Mouse (Mus musculus) kidney, embryonic 15.5 days (tissue): ENCODE measurements around the gene Cnih2. TPM values are rescaled to one million over a fixed set of nuclear protein-coding genes. Genes with fewer than 3 reads are reported as not detected.

Source experiments
- ATAC-seq: fragments of 200-750 bp; cut with Nextera tagmentation; replicated peaks from 2 replicates; pipeline ENCODE4 v1.8.0; 2017; ENCODE audit warnings: moderate TSS enrichment; ENCODE audit not compliant: low FRiP score
- H3K27ac ChIP-seq: fragments of 300-500 bp; sonication (generic); 2 replicates; pipeline ENCODE4 v1.5.1; 2015; ENCODE audit warnings: mild to moderate bottlenecking, inconsistent platforms
- H3K27me3 ChIP-seq: fragments of 300-500 bp; sonication (generic); 2 replicates; pipeline ENCODE4 v1.6.1; 2015; ENCODE audit warnings: inconsistent platforms
- H3K36me3 ChIP-seq: fragments of 300-500 bp; sonication (generic); 2 replicates; pipeline ENCODE4 v1.6.1; 2015; ENCODE audit warnings: inconsistent platforms
- H3K4me1 ChIP-seq: fragments of 300-500 bp; sonication (generic); 2 replicates; pipeline ENCODE4 v1.6.1; 2015; ENCODE audit warnings: inconsistent platforms
- H3K4me2 ChIP-seq: fragments of 300-500 bp; sonication (generic); 2 replicates; pipeline ENCODE4 v1.6.1; 2015; ENCODE audit warnings: moderate library complexity, mild to moderate bottlenecking, inconsistent platforms
- H3K4me3 ChIP-seq: fragments of 300-500 bp; sonication (generic); replicated peaks from 2 replicates; pipeline ENCODE4 v1.5.1; 2015; ENCODE audit warnings: mild to moderate bottlenecking, inconsistent platforms
- H3K9ac ChIP-seq: fragments of 300-500 bp; sonication (generic); 2 replicates; pipeline ENCODE4 v1.6.1; 2015; ENCODE audit warnings: mild to moderate bottlenecking, inconsistent platforms
- H3K9me3 ChIP-seq: fragments of 300-500 bp; sonication (generic); replicated peaks from 2 replicates; pipeline ENCODE4 v1.6.1; 2016; ENCODE audit warnings: inconsistent platforms
- WGBS: fragments of 180-500 bp; shearing (Covaris S2); methylation state at CpG from one replicate; pipeline ENCODE4 v1.1.7; 2015; ENCODE audit warnings: mixed read lengths; 5-methylcytosine and 5-hydroxymethylcytosine counted together
- polyA plus RNA-seq: library from polyadenylated mRNA; unstranded; fragments of >200 nt; fragmentation: Nextera tagmentation; extraction: Ambion mirVana; gene quantifications from 2 replicates; pipeline ENCODE4 v1.2.1, GENCODE M21; 2015

The Cnih2 gene
- polyA plus RNA-seq, 1 experiment from 2014 or later, result 15.1 TPM

GRCm38 (mm10) chr19:5108702-5109101, 10.4 kb upstream of the Cnih2 start:
- 68% methylated on average over 4 of the region's 4 CpGs for WGBS
- Histone ChIP-seq H3K9me3 (no peaks in the 10 kb centered on the region), H3K4me1 (peaks cover 39% of the 10 kb centered on the region), H3K27me3 (no peaks in the 10 kb centered on the region), H3K4me3 (no peak overlapping the region), H3K36me3 (peaks cover 61% of the 10 kb centered on the region), H3K27ac (peak overlapping the region; percentile 86), H3K4me2 (peak overlapping the region; percentile 18; the same call in 1 of the 2 replicates), H3K9ac (no peak overlapping the region)
- peak; percentile 28 for ATAC-seq

DNA sequence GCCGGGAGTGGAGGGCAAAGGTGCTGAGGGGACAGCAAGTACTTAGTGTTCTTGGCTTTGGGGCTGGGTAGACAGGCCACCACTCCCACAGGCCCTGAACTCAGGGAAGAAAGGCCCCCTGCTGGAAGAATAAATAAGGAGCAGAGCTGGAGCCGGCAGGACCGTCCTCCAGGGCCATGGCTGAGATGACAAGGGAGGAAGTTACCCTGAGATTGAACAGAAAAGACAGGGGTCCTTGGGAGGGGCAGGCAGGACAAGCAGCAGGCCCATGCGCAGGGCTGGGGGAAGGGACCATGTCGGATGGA, 9.9 kb upstream of the Cnih2 start:
- peak; percentile 6; the same call in 1 of the 2 replicates for ATAC-seq
- Histone ChIP-seq H3K9ac (no peak overlapping the region), H3K4me2 (peak overlapping the region; percentile 18), H3K4me3 (no peak overlapping the region), H3K27me3 (no peaks in the 10 kb centered on the region), H3K36me3 (peaks cover 61% of the 10 kb centered on the region), H3K9me3 (no peaks in the 10 kb centered on the region), H3K4me1 (peaks cover 39% of the 10 kb centered on the region), H3K27ac (peak overlapping the region; percentile 86)
- 17% methylated on average over 5 of the region's 5 CpGs for WGBS

GRCm38 (mm10) chr19:5107556-5108270, 9.4 kb upstream of the Cnih2 start:
- H3K27ac ChIP-seq, result peak overlapping the region; percentile 86
- H3K36me3 ChIP-seq, result peaks cover 62% of the 10 kb centered on the region
- no peaks in the 10 kb centered on the region for H3K27me3 ChIP-seq
- H3K4me3 ChIP-seq, result no peak overlapping the region
- H3K4me1 ChIP-seq, result peaks cover 39% of the 10 kb centered on the region
- H3K4me2 ChIP-seq, result peak overlapping the region; percentile 18; the same call in 1 of the 2 replicates
- no peak overlapping the region for H3K9ac ChIP-seq
- 68% methylated on average over 18 of the region's 18 CpGs for WGBS
- no peak for ATAC-seq
- no peaks in the 10 kb centered on the region for H3K9me3 ChIP-seq

DNA sequence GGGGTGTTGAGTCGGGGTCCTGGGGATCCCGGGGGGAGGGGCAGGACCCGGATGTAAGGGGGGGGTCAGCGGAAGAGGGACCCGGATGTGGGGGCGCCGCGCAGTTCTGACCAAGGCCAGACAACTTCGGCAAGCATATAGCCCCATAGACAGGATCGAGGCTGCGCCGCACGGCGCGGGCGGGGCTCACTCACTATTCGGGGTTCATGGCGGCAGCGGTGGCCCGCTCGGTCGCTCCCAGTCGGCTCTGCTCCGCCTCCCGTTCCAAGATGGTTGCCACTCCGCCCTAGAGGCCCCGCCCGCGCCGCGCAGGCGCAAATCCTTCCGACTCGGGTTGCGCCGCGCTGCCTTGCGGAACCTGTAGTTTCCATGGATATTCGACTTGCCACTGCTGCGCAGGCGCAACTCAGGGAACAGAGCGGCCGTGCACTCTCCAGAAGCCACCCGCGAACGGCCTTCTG, 8.4 kb upstream of the Cnih2 start, which contains the start of gene Rab1b:
Gene Rab1b, minus strand, starts transcription at position 342 of the 461 bp plus-strand sequence.
- no peaks in the 10 kb centered on the region for H3K27me3 ChIP-seq
- H3K36me3 ChIP-seq, result peaks cover 63% of the 10 kb centered on the region
- WGBS, result under 1% methylated on average over 46 of the region's 46 CpGs

DNA sequence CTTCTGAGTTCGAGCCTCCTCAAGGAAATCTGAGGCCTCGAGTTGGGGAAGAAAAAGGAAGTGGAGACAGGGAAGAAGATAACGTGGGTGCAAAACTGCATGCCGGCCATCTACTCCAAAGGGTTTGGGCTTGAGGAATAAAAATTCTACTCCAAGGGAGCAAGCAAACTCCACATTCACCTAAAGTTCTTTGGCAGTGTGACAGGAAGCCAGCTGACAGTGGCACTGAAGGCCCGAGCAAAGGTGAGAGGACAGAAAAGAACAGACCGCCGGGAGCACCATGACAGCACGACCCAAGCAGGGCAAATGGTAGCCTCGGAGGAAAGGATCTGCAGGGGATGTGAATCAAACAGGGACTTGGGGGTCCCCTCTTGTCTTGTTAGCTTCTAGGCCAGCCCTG, 7.8 kb upstream of the Cnih2 start:
- H3K4me1 ChIP-seq, result peaks cover 39% of the 10 kb centered on the region
- H3K27ac ChIP-seq, result peak overlapping the region; percentile 95
- H3K9ac ChIP-seq, result peak overlapping the region; percentile 88
- H3K4me2 ChIP-seq, result peak overlapping the region; percentile 84
- WGBS, result 6% methylated on average over 9 of the region's 9 CpGs
- no peak for ATAC-seq
- no peaks in the 10 kb centered on the region for H3K9me3 ChIP-seq
- peak overlapping the region; percentile 75 for H3K4me3 ChIP-seq
- H3K27me3 ChIP-seq, result no peaks in the 10 kb centered on the region
- peaks cover 63% of the 10 kb centered on the region for H3K36me3 ChIP-seq

More for the DNA sequence above, 8.4 kb upstream of the Cnih2 start, which contains the start of gene Rab1b:
- Histone ChIP-seq H3K27ac (peak within 1 kb of the TSS; percentile 95), H3K9ac (peak within 1 kb of the TSS; percentile 88), H3K4me2 (peak within 1 kb of the TSS; percentile 84), H3K4me3 (peak within 1 kb of the TSS; percentile 75), H3K9me3 (no peaks in the 10 kb centered on the region), H3K4me1 (peaks cover 39% of the 10 kb centered on the region)
- peak; percentile 93 for ATAC-seq

GRCm38 (mm10) chr19:5097521-5098362, 579 bp downstream of the Cnih2 start:
- Histone ChIP-seq H3K4me3 (peak overlapping the region; percentile 63), H3K4me2 (peak overlapping the region; percentile 100), H3K27me3 (0 out of 2 replicates have a peak, but pooled peaks cover 2% of the 10 kb centered on the region), H3K4me1 (peaks cover 59% of the 10 kb centered on the region), H3K27ac (peak overlapping the region; percentile 45), H3K36me3 (peaks cover 41% of the 10 kb centered on the region), H3K9ac (peak overlapping the region; percentile 79), H3K9me3 (no peaks in the 10 kb centered on the region)
- peak; percentile 3 for ATAC-seq
- WGBS, result 4% methylated on average over 31 of the region's 31 CpGs

- H3K4me2 ChIP-seq, result peak overlapping the region; percentile 100; the same call in 1 of the 2 replicates
- ATAC-seq, result no peak
Observed at GRCm38 (mm10) chr19:5095887-5096474, 2.3 kb downstream of the Cnih2 start.

DNA sequence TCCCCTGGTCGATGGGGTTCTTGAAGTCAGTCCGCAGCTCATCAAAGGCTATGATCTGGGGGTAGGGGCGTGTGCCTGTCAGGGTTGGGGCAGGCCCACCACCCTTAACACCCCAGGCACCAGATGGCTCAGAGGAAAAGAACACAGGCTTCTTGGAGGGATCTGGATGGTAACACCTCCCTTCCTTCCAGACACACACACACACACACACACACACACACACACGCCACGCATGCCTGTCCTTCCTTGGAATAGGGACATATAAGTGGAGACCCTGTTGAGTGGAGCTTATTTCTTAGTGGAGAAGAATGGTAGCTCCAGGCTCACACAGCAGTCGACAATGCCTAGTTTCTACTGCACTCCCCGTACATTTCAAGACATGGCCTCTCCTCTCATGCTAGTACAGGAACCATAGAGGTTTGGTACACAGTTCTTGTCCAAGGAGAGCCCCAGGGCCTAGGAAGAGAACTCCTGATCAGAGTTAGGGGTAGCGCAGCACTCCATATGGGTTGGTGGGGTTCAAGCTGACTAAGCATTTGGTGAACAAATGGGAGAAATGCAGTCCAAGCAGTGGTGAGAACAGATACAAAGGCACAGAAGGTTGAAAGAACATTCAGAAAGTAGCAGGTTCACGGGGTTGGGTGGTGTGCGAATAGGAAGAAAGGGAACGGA, 3.4 kb downstream of the Cnih2 start:
- H3K27ac ChIP-seq, result no peak overlapping the region
- H3K4me2 ChIP-seq, result peak overlapping the region; percentile 4; the same call in 1 of the 2 replicates
- no peak for ATAC-seq

More at GRCm38 (mm10) chr19:5095887-5096474, 2.3 kb downstream of the Cnih2 start:
- 18% methylated on average over 9 of the region's 9 CpGs for WGBS
- Histone ChIP-seq H3K4me1 (peaks cover 59% of the 10 kb centered on the region), H3K9ac (no peak overlapping the region), H3K9me3 (no peaks in the 10 kb centered on the region), H3K27ac (no peak overlapping the region), H3K4me3 (no peak overlapping the region), H3K36me3 (peaks cover 41% of the 10 kb centered on the region), H3K27me3 (0 out of 2 replicates have a peak, but pooled peaks cover 2% of the 10 kb centered on the region)

GRCm38 (mm10) chr19:5094243-5094632, 4.1 kb downstream of the Cnih2 start:
- Histone ChIP-seq H3K27ac (no peak overlapping the region), H3K36me3 (peaks cover 37% of the 10 kb centered on the region), H3K27me3 (0 out of 2 replicates have a peak, but pooled peaks cover 2% of the 10 kb centered on the region), H3K4me2 (peak overlapping the region; percentile 4; the same call in 1 of the 2 replicates), H3K9ac (no peak overlapping the region), H3K4me3 (no peak overlapping the region), H3K4me1 (peaks cover 58% of the 10 kb centered on the region), H3K9me3 (no peaks in the 10 kb centered on the region)
- peak; percentile 44 for ATAC-seq
- WGBS, result under 1% methylated on average over 21 of the region's 21 CpGs

More for the DNA sequence above, 3.4 kb downstream of the Cnih2 start:
- H3K9ac ChIP-seq, result no peak overlapping the region
- H3K4me3 ChIP-seq, result no peak overlapping the region; the same call in 1 of the 2 replicates
- 39% methylated on average over 11 of the region's 11 CpGs for WGBS
- peaks cover 40% of the 10 kb centered on the region for H3K36me3 ChIP-seq
- 0 out of 2 replicates have a peak, but pooled peaks cover 2% of the 10 kb centered on the region for H3K27me3 ChIP-seq
- no peaks in the 10 kb centered on the region for H3K9me3 ChIP-seq
- peaks cover 59% of the 10 kb centered on the region for H3K4me1 ChIP-seq

- 73% methylated on average over 12 of the region's 12 CpGs for WGBS
- no peak overlapping the region for H3K9ac ChIP-seq
- 0 out of 2 replicates have a peak, but pooled peaks cover 2% of the 10 kb centered on the region for H3K27me3 ChIP-seq
- H3K9me3 ChIP-seq, result no peaks in the 10 kb centered on the region
- H3K4me1 ChIP-seq, result peaks cover 57% of the 10 kb centered on the region
- ATAC-seq, result no peak
- H3K4me2 ChIP-seq, result 0 out of 2 replicates have a peak overlapping the region, but pooled peaks have one; percentile 4
- peaks cover 37% of the 10 kb centered on the region for H3K36me3 ChIP-seq
- H3K27ac ChIP-seq, result no peak overlapping the region
- H3K4me3 ChIP-seq, result no peak overlapping the region
Observed at GRCm38 (mm10) chr19:5093481-5094242, 4.7 kb downstream of the Cnih2 start.
